Mouse (Mus musculus): ENCODE results near the gene Gm17545.

Gm17545 gene

GRCm38 (mm10) chr9:22497021-22497767 lies 43.1 kb downstream of the Gm17545 start:
- DNase-seq: no peak

GRCm38 (mm10) chr9:22502972-22503371 lies 48.9 kb downstream of the Gm17545 start:
- no peak for DNase-seq

GRCm38 (mm10) chr9:22503581-22503980 lies 49.5 kb downstream of the Gm17545 start:
- no peak for DNase-seq

GRCm38 (mm10) chr9:22505574-22505973 lies 51.5 kb downstream of the Gm17545 start:
- DNase-seq: no peak

Measured in right cerebral cortex, postnatal 14 days (tissue).